Mouse (Mus musculus) G1E (cell line): ENCODE data around the gene Gucd1.

Experiments
- CTCF ChIP-seq: IDR thresholded peaks from 2 replicates; pipeline ENCODE4 v1.5.1; 2012; ENCODE audit warnings: low read depth, low read length, inconsistent platforms, mixed read lengths
- GATA1 ChIP-seq: IDR thresholded peaks from 2 replicates; pipeline ENCODE4 v1.6.1; 2012; ENCODE audit warnings: borderline replicate concordance, low read length, inconsistent platforms, mixed read lengths
- GATA2 ChIP-seq: IDR thresholded peaks from 2 replicates; pipeline ENCODE4 v1.6.1; 2012; ENCODE audit warnings: low read depth, low read length, inconsistent platforms, borderline replicate concordance
- POLR2AphosphoS5 ChIP-seq: IDR thresholded peaks from 2 replicates; pipeline ENCODE4 v1.6.1; 2012; ENCODE audit warnings: low read depth, low read length, inconsistent platforms; ENCODE audit not compliant: insufficient replicate concordance
- TAL1 ChIP-seq: conservative IDR thresholded peaks from 2 replicates; pipeline ENCODE4 v1.6.1; 2012; ENCODE audit warnings: low read depth, low read length, inconsistent platforms, mixed read lengths

DNA sequence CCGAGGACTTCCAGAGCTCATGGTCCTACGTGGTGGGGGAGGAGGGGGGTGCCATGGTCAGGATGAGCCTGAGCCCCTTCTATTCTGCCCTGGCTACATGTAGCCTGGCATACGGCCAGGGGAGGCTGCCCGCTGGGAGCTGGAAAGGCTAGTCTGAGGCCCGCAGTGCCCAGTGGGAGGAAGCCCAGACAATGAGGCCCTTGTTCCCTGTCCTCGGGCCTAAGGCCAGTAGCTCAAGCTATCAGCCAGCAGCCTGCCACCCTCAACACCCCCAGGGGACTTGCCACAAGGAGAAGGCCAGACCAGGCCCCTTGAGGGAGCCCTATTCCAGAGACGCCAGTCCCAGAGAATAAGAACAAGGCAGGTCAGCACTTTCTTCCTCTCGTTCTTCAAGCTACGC, 38.3 kb upstream of the Gucd1 start:
- TF ChIP-seq CTCF (no peak), POLR2AphosphoS5 (no peak), GATA1 (no peak), TAL1 (no peak), GATA2 (no peak)
